Mouse (Mus musculus): ENCODE data around the gene Tcirg1.

- TF ChIP-seq CTCF (IDR thresholded peaks at IDR 0.05; ENCODE audit: low read depth) (no peak), EP300 (IDR thresholded peaks at IDR 0.05; ENCODE audit: low read depth) (no peak)
Observed at GRCm38 (mm10) chr19:3924868-3925267, 17.9 kb upstream of the Tcirg1 start.

All from liver, embryonic 14.5 days (tissue).